Mouse (Mus musculus): Measurements from ENCODE around the gene Exosc5.

Gene Exosc5

GRCm38 (mm10) chr7:25637099-25637498 is 21.9 kb upstream of the Exosc5 start:
- DNase-seq (ENCODE audit: low read depth) = no peak

- DNase-seq (ENCODE audit: low read depth) = no peak
These were observed 19.2 kb upstream of the Exosc5 start for GRCm38 (mm10) chr7:25639754-25640153.

DNA sequence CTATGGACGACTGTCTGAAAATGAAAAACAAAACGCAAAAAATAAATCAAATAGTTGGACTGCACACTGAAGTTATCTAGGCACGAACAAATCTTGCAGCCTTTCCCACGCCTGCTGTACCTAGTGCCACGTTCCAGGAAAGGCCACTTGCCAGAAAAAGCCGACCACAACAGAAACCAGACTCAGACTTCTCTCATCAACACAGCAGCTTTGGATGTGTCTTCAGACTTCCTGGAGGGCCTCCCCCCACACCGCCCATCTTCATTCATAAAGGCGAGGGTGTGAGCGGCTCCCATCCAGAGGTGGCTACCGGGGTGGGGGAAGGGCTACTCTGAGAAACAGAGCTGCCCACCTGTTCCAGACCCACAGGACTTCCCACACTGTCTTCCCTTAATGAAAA is 14.8 kb upstream of the Exosc5 start:
- no peak for DNase-seq (ENCODE audit: low read depth)

- DNase-seq (ENCODE audit: low read depth) = peak; percentile 31
These were observed 14.3 kb upstream of the Exosc5 start for GRCm38 (mm10) chr7:25644631-25645030.

- no peak for DNase-seq (ENCODE audit: low read depth)
These were observed 13.9 kb upstream of the Exosc5 start for GRCm38 (mm10) chr7:25645074-25645473.

GRCm38 (mm10) chr7:25647574-25648123 is 11.3 kb upstream of the Exosc5 start:
- peak; percentile 9 for DNase-seq (ENCODE audit: low read depth)

- peak; percentile 48 for DNase-seq (ENCODE audit: low read depth)
These were observed 9.1 kb upstream of the Exosc5 start for GRCm38 (mm10) chr7:25649839-25650238.

- no peak for DNase-seq (ENCODE audit: low read depth)
These were observed 7.7 kb upstream of the Exosc5 start for GRCm38 (mm10) chr7:25651281-25651680.

DNA sequence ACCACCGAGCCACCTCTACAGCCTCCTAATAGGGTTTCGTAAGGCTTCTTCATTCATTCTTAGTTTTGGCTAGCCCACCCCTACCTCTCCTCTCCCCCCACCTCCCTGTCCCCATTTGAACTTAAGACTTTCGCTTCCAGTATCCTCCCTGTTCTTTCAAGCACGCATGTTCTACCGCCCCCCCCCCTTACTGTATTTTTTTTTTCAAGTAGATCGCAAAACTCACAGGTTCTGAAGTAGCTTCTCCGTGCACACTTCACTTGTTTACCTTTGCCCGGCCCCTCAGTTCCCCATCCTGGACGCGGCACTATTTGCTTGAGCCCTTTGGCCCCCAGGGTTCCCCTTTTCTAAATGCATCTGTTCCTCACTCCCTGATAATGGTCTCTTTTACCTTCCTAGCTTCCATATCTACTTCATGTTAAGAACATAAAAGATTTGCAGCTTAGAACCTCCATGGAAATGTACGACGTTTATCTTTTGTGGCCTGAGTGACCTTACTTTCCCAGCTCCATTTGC is 6.7 kb upstream of the Exosc5 start:
- DNase-seq (ENCODE audit: low read depth) = no peak

- DNase-seq (ENCODE audit: low read depth) = no peak
These were observed 3.1 kb upstream of the Exosc5 start for GRCm38 (mm10) chr7:25655601-25656428.

DNA sequence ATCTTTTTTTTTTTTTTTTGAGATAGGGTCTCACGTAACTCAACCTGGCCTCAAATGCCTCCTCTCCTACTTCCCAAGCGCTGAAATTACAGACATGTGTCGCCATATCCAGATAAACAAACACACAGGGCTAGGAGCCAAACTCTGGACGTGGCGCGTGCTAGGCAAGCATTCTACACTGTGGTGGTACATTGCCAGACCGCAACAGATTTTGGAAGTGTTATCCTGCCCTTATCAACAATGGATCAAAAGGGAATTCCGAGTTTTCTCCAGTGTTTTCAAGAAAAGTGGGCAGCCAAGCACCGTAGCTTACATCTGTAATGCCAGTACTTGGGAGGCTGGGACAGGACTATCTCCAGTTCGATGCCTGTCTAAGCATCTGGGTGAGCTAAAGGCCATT is 1.2 kb upstream of the Exosc5 start:
- DNase-seq (ENCODE audit: low read depth) = peak; percentile 44

DNA sequence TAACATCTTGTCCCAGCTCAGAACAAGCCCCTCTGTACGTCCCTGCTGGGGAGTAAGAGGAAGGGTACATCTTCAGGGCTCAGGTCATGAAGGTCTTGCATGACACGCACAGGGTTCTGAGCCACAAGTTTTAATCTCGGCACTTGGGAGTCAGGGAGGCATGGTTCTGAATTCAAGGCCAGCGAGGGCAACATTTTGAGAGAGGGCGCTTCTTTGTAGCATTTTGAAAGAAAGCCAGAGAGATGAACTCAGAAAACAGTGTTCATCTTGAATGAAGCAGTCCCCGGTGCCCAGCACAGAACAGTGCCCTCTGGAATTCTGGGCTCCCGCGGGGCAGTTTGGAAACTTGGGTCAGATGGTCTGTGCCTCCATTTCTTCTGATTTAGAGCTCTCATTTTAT is 7.4 kb downstream of the Exosc5 start:
- DNase-seq (ENCODE audit: low read depth) = no peak

DNA sequence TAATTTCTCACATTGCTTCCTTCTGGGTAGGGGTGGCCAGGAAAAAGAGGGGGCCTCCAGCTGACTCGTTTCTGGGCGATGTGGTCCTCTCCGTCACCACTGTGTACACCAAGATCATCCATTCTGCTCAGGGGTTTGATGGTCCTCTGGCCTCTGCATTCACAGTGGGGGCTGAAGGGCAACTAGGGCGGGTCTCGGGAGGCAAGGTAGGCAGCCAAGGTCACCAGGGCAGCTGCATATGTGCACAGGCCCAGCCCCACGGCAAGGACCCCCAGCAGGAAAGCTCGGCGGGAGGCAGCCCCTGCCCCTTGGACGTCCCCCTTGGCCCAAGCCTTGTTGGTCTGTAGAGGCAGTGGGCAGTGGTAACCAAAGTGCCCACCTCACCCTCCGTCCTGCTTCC is 10.2 kb downstream of the Exosc5 start:
- no peak for DNase-seq (ENCODE audit: low read depth)

DNA sequence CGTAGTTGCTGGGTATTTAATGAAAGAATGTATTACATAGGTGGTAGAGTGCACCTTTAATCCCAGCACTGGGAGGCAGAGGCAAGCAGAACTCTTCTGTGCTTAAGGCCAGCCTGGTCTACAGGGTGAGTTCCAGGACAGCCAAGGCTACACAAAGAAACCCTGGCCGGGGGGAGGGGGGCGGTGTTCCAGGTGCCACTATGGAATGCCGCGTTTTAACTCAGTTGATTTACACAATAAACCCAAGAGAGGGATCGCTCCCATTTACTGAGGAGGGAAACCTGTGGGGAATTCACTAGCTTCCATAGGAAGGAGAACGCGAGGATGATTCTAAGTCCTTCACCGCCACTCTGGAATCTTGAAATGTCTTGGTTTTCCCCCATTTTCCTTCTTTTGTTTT is 10.7 kb downstream of the Exosc5 start:
- no peak for DNase-seq (ENCODE audit: low read depth)

GRCm38 (mm10) chr7:25670096-25670495 is 11.1 kb downstream of the Exosc5 start:
- no peak for DNase-seq (ENCODE audit: low read depth)

DNA sequence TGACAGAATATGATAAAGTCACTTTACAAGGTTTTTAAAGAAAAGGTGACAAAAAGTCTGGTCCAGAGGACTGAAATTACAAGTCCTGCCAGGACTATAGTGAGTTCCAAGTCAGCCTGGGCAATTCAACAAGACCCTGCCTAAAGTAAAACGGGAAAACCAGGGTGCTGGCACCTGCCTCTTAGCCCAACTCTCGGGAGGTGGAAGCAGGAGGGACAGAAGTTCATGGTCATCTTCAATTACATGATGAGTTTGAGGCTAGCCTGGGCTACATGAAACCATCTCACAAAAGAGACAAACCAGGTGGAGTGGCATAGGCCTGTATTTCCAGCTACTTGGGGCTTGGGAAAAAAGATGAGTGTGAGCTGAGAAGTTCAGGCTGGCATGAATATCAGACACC is 12.7 kb downstream of the Exosc5 start:
- no peak for DNase-seq (ENCODE audit: low read depth)

DNA sequence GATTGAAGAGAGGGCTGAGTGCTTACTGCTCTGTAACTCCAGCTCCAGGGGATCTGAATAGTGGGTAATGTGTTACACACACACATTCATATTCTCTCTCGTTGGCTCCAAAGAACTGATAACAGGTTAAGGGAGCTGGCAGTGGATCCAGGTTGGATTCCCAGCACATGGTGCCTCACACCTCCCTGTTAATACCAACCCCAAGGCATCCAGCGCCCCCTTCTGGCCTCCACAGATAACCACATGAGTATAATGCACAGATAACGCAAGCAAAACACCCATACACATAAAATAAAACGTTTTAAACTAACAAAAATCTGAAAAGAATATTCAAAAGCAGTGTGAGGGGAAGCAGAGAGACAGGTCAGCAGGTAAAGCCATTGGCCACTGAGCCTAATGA is 13.5 kb downstream of the Exosc5 start:
- peak; percentile 16 for DNase-seq (ENCODE audit: low read depth)

DNA sequence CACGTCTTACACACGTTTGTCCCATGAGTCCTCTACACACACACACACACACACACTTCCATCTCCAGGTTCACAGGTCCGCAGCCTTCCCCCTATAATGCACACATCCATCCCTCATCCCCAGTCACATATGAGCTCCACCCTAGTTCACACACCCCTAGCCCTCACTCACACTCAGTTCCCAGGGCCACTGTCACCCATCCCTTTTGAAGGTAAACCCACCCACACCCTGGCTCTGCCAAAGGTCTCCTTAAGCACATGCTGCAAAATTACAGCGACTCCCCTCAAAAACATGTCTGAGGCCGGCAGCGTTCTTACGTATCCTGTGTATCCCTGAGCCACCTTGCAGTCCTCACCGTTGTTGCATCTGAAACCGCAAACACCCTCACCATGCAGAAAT is 15.3 kb downstream of the Exosc5 start:
- DNase-seq (ENCODE audit: low read depth) = no peak

DNA sequence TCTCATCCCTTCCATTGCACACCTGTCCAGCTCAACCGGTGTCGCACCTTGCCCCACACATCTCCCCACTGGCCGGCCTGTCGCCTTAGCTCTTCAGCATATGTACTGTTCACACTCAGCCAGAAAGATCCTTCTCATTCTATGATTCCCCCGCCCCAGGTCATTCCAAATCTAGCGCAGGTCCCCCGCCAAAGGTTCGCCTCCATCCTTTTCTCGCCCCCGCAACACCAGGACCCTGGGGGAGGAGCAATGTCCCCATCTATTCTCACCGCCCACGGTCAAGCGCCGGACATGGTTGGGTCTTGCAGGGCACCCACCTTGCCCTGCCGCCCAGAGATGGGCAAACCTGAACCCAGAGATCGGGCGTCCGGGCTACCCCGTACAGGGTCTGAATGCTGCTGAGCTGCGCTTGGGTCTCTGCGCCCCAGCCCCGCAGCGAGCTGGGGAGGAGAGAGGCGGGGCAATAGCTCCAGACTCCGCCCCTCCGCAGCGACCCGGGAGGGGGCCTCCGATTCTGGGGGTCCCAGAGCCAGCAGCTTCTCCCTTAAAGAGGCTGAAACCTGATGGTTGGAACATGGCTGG is 15.8 kb downstream of the Exosc5 start, which contains the start of gene Tmem91:
Gene Tmem91, minus strand, starts transcription at position 448 of the 582 bp plus-strand sequence.
- DNase-seq (ENCODE audit: low read depth) = no peak

- no peak for DNase-seq (ENCODE audit: low read depth)
These were observed 16.4 kb downstream of the Exosc5 start for GRCm38 (mm10) chr7:25675405-25675804.

DNA sequence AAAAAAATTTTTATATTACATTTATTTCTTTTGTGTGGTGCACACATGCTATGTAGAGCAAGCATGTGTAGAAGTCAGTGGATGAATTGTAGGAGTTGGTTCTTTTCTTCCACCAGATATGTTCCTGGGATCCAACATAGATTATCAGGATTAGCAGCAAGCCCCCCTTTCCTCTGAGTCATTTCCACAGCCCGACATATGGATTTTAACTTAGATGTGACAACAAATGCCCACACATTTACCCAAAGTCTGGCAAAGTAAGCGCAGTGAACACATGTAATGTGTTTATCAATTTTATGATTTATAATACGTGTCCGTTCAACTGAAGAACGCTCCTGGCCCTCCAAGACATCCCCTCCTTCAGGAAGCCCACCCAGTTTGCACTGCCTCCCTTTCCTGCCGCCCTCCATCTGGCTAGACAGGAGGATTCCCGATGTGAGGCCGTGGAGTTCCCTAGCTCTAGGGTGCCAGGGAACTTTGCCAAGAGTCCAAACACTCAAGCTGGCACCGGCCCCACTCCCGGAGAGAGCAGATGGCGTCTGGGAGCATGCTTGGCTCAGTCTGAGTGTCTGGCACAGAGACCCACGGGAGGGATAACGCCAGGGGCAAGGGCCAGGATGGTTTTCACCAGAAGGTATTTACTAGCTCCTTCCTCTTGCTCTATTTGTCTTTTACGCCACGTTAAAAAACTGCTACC is 17.3 kb downstream of the Exosc5 start:
- DNase-seq (ENCODE audit: low read depth) = peak; percentile 74

DNA sequence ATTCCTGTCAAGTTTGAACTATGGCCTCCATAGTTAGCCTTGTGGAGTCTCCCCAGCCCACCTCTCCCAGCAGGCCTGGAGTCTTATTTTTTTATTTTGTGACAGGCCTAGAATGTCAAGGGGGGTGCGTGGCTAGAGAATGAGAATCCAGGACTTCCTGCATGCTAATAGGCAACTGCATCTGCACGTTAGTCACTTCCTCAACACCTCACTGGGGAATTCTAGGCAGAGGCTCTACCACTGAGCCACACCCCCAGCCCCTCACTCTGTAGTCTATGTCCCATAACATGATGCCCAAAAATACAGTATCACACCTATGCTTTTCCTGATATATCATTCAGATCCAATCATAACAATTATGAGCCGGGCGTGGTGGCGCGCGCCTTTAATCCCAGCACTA is 18.0 kb downstream of the Exosc5 start:
- DNase-seq (ENCODE audit: low read depth) = no peak

GRCm38 (mm10) chr7:25679971-25680370 is 21.0 kb downstream of the Exosc5 start:
- peak; percentile 66 for DNase-seq (ENCODE audit: low read depth)
